ENCODE assay signal across 21 mouse cellular contexts in the genomic region with DNA sequence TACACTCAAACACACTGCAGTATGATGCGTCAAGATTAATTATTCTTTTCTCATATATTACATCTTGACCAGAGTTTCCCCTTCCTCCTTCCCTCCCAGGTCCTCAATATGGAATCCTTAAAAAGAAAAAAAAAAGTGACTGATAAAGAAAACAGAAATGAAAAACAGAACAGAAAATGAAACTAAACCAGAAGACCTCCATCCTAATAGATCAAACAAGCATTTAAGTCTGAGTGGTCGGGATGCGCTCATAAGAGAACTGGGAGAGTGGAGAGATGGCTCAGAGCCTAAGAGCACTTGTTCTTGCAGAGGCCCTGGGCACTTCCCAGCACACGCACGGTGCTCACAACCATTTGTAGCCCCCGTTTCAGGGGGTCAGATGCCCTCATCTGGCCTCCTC. TPM values are rescaled to one million over a fixed set of nuclear protein-coding genes. Genes with fewer than 3 reads are reported as not detected.
"Had no signal": no experiment of that assay in that cellular context is flagged by ENCODE, and none has a peak within 500 bp of the region (broad histone marks: within the 10 kb centered on the region; RNA-seq: fewer than 3 reads in every experiment).

No protein-coding gene starts in this region.

- DNase-seq: kidney, adult 18-20 months; kidney, adult 9 months; kidney, postnatal 14 days; kidney, postnatal 4 days; liver, embryonic 13.5 days; lung, adult 2 months; lung, postnatal 14 days; lung, postnatal 4 days; retina, postnatal 1 day; right cerebral cortex, postnatal 25 days; spleen, adult 18-20 months; thymus, adult 18-20 months; thymus, postnatal 36 days had no signal

- H3K27ac ChIP-seq: liver, embryonic 13.5 days; midbrain, embryonic 12.5 days; neural tube, embryonic 13.5 days had no signal

- H3K4me3 ChIP-seq: liver, embryonic 13.5 days; midbrain, embryonic 12.5 days; myocyte; neural tube, embryonic 13.5 days had no signal

- ATAC-seq: midbrain, embryonic 16.5 days had no signal

RNA-seq across cellular contexts. Expression of a gene that starts 28.5 kb away (rescaled TPM):
- total RNA-seq: liver, adult 2 months; megakaryocyte-erythroid progenitor cell, adult 5-6 weeks; monocyte, adult 5-6 weeks; neutrophil, adult 5-6 weeks had no signal
